ENCODE assay signal across 10 mouse cellular contexts in genomic region chr17:85455063-85455462, GRCm38 (mm10).
DNase-seq lines count a peak whose midpoint lies in the region; ATAC-seq and TF ChIP-seq lines count a peak whose summit lies in the region.
"Had no signal": no experiment of that assay in that cellular context is flagged by ENCODE, and none has a peak within 500 bp of the region (broad histone marks: within the 10 kb centered on the region; RNA-seq: fewer than 3 reads in every experiment).

No protein-coding gene starts in this region.

- no peaks in the 10 kb centered on the region for H3K9me3 ChIP-seq in lung, embryonic 15.5 days
- no peaks in the 10 kb centered on the region for H3K9me3 ChIP-seq in forebrain, embryonic 15.5 days
- H3K9me3 ChIP-seq in kidney, postnatal 0 days (replicated peaks; ENCODE audit: low read length): no peaks in the 10 kb centered on the region
- no peaks in the 10 kb centered on the region for H3K9me3 ChIP-seq in neural tube, embryonic 12.5 days

- H3K36me3 ChIP-seq in lung, embryonic 15.5 days: no peaks in the 10 kb centered on the region
- H3K36me3 ChIP-seq in forebrain, embryonic 15.5 days: no peaks in the 10 kb centered on the region
- no peaks in the 10 kb centered on the region for H3K36me3 ChIP-seq in kidney, postnatal 0 days (ENCODE audit: insufficient read depth, low read length)
- H3K36me3 ChIP-seq in neural tube, embryonic 12.5 days: no peaks in the 10 kb centered on the region

- no peak for TF ChIP-seq CTCF in kidney, postnatal 0 days (IDR thresholded peaks at IDR 0.05; ENCODE audit: low read depth)

- H3K27me3 ChIP-seq in lung, embryonic 15.5 days: peaks cover 85% of the 10 kb centered on the region
- peaks cover 53% of the 10 kb centered on the region for H3K27me3 ChIP-seq in forebrain, embryonic 15.5 days
- peaks cover 61% of the 10 kb centered on the region for H3K27me3 ChIP-seq in kidney, postnatal 0 days (ENCODE audit: insufficient read depth, low read length)
- peaks cover 89% of the 10 kb centered on the region for H3K27me3 ChIP-seq in neural tube, embryonic 12.5 days (replicated peaks)

- no peak overlapping the region; the same call in 1 of the 2 replicates for H3K4me3 ChIP-seq in lung, embryonic 15.5 days
- H3K4me3 ChIP-seq in forebrain, embryonic 15.5 days: peak overlapping the region; percentile 7; the same call in 1 of the 2 replicates
- H3K4me3 ChIP-seq in kidney, postnatal 0 days (replicated peaks; ENCODE audit: low read depth, low read length): 0 out of 2 replicates have a peak overlapping the region, but pooled peaks have one; percentile 5
- 0 out of 2 replicates have a peak overlapping the region, but pooled peaks have one; percentile 2 for H3K4me3 ChIP-seq in neural tube, embryonic 12.5 days

- H3K4me1 ChIP-seq in lung, embryonic 15.5 days: peaks cover 3% of the 10 kb centered on the region; the same call in 1 of the 2 replicates
- H3K4me1 ChIP-seq in forebrain, embryonic 15.5 days: peaks cover 16% of the 10 kb centered on the region
- H3K4me1 ChIP-seq in kidney, postnatal 0 days (replicated peaks; ENCODE audit: insufficient read depth, low read length): no peaks in the 10 kb centered on the region
- peaks cover 4% of the 10 kb centered on the region; the same call in 1 of the 2 replicates for H3K4me1 ChIP-seq in neural tube, embryonic 12.5 days

- peak overlapping the region; percentile 31; the same call in 1 of the 2 replicates for H3K4me2 ChIP-seq in lung, embryonic 15.5 days
- H3K4me2 ChIP-seq in forebrain, embryonic 15.5 days (replicated peaks): peak overlapping the region; percentile 36
- H3K4me2 ChIP-seq in kidney, postnatal 0 days (ENCODE audit: low read length): peak overlapping the region; percentile 43
- peak overlapping the region; percentile 22; the same call in 1 of the 2 replicates for H3K4me2 ChIP-seq in neural tube, embryonic 12.5 days (replicated peaks)

- ATAC-seq in lung, embryonic 15.5 days (ENCODE audit: borderline replicate concordance, extremely low read depth, low FRiP score, low TSS enrichment): no peak
- no peak; the same call in 1 of the 2 replicates for ATAC-seq in forebrain, embryonic 15.5 days (replicated peaks)
- ATAC-seq in kidney, postnatal 0 days (replicated peaks; ENCODE audit: low FRiP score, low read depth): no peak
- no peak for ATAC-seq in neural tube, embryonic 12.5 days (ENCODE audit: low FRiP score, low read depth)
- ATAC-seq: lung, postnatal 0 days had no signal

- 5% methylated on average over 16 of the region's 16 CpGs for WGBS in lung, embryonic 15.5 days
- WGBS in forebrain, embryonic 15.5 days: 1% methylated on average over 16 of the region's 16 CpGs
- WGBS in kidney, postnatal 0 days: 2% methylated on average over 16 of the region's 16 CpGs
- 3% methylated on average over 16 of the region's 16 CpGs for whole genome bisulfite sequencing in neural tube, embryonic 12.5 days

- DNase-seq in lung, postnatal 4 days: no peak
- no peak for DNase-seq in kidney, postnatal 0 days (ENCODE audit: low spot score)
- DNase-seq in ovary, postnatal 10 days (ENCODE audit: low spot score): no peak
- no peak for DNase-seq in urinary bladder, postnatal 14 days (ENCODE audit: low spot score)
- DNase-seq in left cerebral cortex, adult 8-10 months (ENCODE audit: low spot score in 2 of 2): no peak
- DNase-seq: thymus, postnatal 25 days had no signal

- no peak overlapping the region for H3K27ac ChIP-seq in lung, embryonic 15.5 days
- peak overlapping the region; percentile 36; the same call in 1 of the 2 replicates for H3K27ac ChIP-seq in forebrain, embryonic 15.5 days (replicated peaks)
- H3K27ac ChIP-seq in kidney, postnatal 0 days: no peak overlapping the region
- H3K27ac ChIP-seq in neural tube, embryonic 12.5 days: no peak overlapping the region

- H3K9ac ChIP-seq in lung, embryonic 15.5 days: no peak overlapping the region
- H3K9ac ChIP-seq in forebrain, embryonic 15.5 days (replicated peaks): no peak overlapping the region
- no peak overlapping the region for H3K9ac ChIP-seq in kidney, postnatal 0 days (ENCODE audit: low read depth, low read length)
- H3K9ac ChIP-seq in neural tube, embryonic 12.5 days: no peak overlapping the region
